Mouse (Mus musculus): ENCODE results near the gene 1190002N15Rik. TPM values are rescaled to one million over a fixed set of nuclear protein-coding genes. Genes with fewer than 3 reads are reported as not detected.
A peak's percentile ranks its signal among the peaks of the same experiment; 100 is the strongest.

Gene 1190002N15Rik
- 22.2 and 43.8 TPM in 2 replicates for polyA plus RNA-seq (2016; fragmentation: Nextera tagmentation; extraction: Ambion mirVana)

DNA sequence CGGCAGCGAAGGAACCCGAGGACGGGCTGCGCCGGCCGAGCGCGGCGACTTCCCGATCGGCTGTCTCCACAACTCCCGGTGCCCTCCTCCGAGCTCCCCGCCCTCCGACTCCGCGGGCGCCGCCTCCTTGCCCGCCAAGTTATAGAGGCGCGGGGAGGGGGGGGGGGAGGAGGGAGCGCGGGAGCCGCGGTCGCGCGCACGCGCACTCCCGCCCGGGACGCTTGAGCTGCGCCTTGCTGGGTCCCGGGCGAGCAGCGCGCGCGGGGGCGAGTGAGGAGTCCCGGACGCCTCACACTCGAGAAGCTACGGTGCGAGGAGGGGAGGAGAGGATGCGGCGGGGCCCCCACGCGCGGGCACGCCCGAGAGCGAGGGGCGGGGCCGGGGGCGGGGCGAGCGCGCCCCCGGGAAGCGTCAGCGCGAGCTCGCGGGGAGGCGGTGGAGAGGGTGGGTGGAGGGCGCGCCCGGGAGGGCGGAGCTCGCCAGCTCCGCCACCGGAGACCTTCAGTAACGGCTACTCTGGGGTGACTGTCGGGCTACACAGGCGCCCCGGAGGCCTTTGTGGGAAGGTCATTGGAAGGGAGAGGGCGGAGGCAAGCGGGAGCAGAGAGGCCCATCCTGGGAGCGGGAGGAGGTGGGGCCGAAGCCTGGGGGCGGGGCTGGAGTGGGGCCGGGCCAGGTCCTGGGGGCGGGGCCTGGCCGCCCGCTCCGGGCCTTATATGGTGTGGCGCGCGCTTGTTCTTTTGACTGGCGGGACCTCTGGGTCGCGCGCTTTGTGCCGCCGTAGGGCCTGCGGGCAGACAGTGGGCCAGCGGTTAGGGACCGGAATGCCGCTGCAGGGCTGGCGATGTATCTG lies at the start of gene 1190002N15Rik:
TSS of gene 1190002N15Rik (minus strand) at position 112 of the 853 bp plus-strand sequence.
- Histone ChIP-seq H3K4me3 (replicated peaks) (peak within 1 kb of the TSS; percentile 74), H3K9ac (replicated peaks) (peak within 1 kb of the TSS; percentile 85), H3K9me3 (no peaks in the 10 kb centered on the region), H3K27ac (peak within 1 kb of the TSS; percentile 97), H3K27me3 (no peaks in the 10 kb centered on the region), H3K4me2 (peak within 1 kb of the TSS; percentile 81), H3K4me1 (replicated peaks) (peaks cover 18% of the 10 kb centered on the region), H3K36me3 (no peaks in the 10 kb centered on the region)
- WGBS: under 1% methylated on average over 51 of the region's 104 CpGs
- peak; percentile 92 for ATAC-seq (ENCODE audit: insufficient number of reproducible peaks, insufficient read depth, low FRiP score, low TSS enrichment, low read depth)

DNA sequence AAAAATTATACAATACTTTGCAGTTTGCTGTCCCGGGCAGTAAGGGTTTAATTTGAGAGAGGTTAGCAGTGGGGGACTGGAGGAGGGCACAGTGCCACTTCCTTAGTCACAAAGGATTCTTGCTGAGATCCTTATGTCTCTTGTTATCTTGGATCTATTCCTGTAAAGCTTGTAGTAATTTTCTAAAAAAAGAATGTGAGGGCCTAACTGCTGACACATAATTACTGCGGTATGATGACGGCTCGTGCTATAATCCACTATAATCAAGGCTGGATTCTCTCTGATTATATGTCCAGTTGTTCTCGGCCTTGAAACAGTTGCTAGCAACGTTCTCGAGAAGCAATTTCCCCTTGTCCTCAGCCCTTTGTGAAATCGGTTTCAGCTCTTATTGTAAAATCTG lies 44.4 kb upstream of the 1190002N15Rik start:
- H3K27me3 ChIP-seq: no peaks in the 10 kb centered on the region
- no peak overlapping the region for H3K4me3 ChIP-seq (replicated peaks)
- H3K9me3 ChIP-seq: no peaks in the 10 kb centered on the region
- no peak overlapping the region for H3K27ac ChIP-seq
- H3K4me1 ChIP-seq (replicated peaks): no peaks in the 10 kb centered on the region
- H3K4me2 ChIP-seq: no peak overlapping the region
- 73% methylated on average over 8 of the region's 8 CpGs for WGBS
- no peaks in the 10 kb centered on the region for H3K36me3 ChIP-seq
- no peak for ATAC-seq (ENCODE audit: insufficient number of reproducible peaks, insufficient read depth, low FRiP score, low TSS enrichment, low read depth)
- no peak overlapping the region for H3K9ac ChIP-seq (replicated peaks)

DNA sequence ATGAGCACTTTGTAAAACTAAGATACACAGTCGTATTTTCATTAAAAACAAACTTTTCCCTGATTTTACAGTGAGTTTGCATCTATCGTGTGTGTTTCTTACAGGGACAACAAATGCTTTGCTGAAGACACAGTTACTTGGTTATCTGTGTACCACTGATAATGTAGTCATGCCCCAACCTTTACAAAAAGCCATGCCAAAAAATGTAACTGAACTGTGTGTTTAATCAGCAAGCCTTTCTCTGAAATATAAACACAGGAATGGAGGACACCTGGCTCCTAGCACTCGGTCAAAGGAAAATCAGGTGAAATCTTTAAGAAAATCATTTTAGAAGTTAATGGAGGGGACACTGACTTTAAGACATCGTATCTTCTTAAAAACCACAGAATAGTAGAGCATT lies 43.8 kb upstream of the 1190002N15Rik start:
- no peaks in the 10 kb centered on the region for H3K9me3 ChIP-seq
- H3K4me2 ChIP-seq: no peak overlapping the region
- no peaks in the 10 kb centered on the region for H3K4me1 ChIP-seq (replicated peaks)
- H3K27ac ChIP-seq: no peak overlapping the region
- no peaks in the 10 kb centered on the region for H3K36me3 ChIP-seq
- no peak for ATAC-seq (ENCODE audit: insufficient number of reproducible peaks, insufficient read depth, low FRiP score, low TSS enrichment, low read depth)
- WGBS: 94% methylated on average over 4 of the region's 4 CpGs
- no peak overlapping the region for H3K9ac ChIP-seq (replicated peaks)
- no peaks in the 10 kb centered on the region for H3K27me3 ChIP-seq
- H3K4me3 ChIP-seq (replicated peaks): no peak overlapping the region

DNA sequence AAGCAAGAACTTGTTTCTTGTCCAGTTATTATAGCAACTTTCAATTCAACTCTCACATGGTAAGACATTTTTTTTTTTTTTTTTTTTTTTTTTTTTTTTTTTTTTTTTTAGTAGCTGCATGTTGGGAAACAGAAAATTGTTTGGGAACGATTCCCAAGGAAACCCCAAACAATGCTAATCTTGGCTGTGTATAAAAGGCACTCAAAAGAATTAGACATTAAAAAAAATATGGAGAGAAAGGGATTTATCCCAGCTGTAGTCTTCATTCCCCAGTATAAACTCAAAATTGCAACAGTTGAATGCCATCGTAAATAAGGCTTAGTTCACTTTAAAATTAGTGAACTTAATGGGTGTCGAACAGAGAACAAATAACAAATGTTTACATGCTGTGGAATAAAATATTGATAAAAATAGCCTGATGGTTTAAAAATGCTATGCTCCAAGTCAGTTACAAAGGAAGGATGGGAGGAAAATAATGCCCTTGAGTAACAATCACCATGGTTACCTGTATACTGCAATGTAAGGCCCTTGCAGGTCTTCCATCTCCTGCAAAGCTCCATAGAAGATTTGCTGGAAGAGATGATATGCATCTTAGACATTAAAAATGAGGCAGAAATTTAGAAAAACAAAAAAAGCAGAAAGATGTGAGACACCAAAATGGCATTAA lies 42.3 kb upstream of the 1190002N15Rik start:
- Histone ChIP-seq H3K9me3 (no peaks in the 10 kb centered on the region), H3K27me3 (no peaks in the 10 kb centered on the region), H3K9ac (replicated peaks) (no peak overlapping the region), H3K27ac (no peak overlapping the region), H3K4me3 (replicated peaks) (no peak overlapping the region), H3K4me1 (replicated peaks) (no peaks in the 10 kb centered on the region), H3K36me3 (no peaks in the 10 kb centered on the region), H3K4me2 (no peak overlapping the region)
- WGBS: 80% methylated on average over 3 of the region's 3 CpGs
- ATAC-seq (ENCODE audit: insufficient number of reproducible peaks, insufficient read depth, low FRiP score, low TSS enrichment, low read depth): no peak

DNA sequence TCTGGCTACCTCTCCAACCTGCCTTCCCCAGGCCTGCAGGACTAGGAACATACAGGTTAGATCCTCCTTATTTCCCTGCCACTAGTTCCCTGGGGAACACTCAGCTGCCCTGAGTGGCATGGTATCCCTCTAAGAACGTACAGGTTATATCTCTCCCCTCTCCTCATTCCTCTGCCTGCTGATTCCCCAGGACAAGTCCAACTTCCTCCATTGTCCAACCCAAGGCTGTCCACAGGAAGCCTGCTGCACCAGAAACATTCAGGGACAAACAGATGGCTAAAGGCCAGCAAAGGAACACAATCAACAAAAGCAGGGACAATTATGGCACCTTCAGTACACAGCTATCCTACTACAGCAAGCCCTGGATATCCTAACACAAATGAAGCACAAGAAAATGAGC lies 33.9 kb upstream of the 1190002N15Rik start:
- Histone ChIP-seq H3K27me3 (no peaks in the 10 kb centered on the region), H3K4me2 (no peak overlapping the region), H3K27ac (no peak overlapping the region), H3K9me3 (peaks cover 7% of the 10 kb centered on the region; the same call in 1 of the 2 replicates), H3K9ac (replicated peaks) (no peak overlapping the region), H3K4me1 (replicated peaks) (no peaks in the 10 kb centered on the region), H3K4me3 (replicated peaks) (no peak overlapping the region), H3K36me3 (no peaks in the 10 kb centered on the region)
- no peak for ATAC-seq (ENCODE audit: insufficient number of reproducible peaks, insufficient read depth, low FRiP score, low TSS enrichment, low read depth)
- WGBS: 63% methylated on average over 1 of the region's 1 CpGs

DNA sequence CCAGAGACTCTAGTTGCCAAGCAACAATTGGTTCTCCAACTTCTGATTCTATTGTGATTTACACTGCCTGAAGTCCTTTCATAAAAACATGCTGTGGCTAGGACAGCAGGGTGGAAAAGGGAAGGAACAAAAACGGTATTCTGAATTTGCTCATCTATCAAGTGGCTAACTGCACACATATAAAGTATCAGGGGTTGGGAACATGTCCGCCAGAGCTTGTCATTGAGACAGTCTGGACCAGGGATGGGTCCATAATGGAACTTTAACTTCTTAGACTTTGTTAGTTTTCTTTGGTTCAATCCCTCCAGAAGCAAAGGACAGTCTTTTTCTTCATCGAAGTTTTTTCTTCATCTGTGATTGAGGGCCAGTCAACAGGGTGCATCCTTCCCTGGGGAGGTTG lies 30.5 kb upstream of the 1190002N15Rik start:
- no peaks in the 10 kb centered on the region for H3K4me1 ChIP-seq (replicated peaks)
- peaks cover 1% of the 10 kb centered on the region; the same call in 1 of the 2 replicates for H3K9me3 ChIP-seq
- no peak for ATAC-seq (ENCODE audit: insufficient number of reproducible peaks, insufficient read depth, low FRiP score, low TSS enrichment, low read depth)
- H3K27me3 ChIP-seq: no peaks in the 10 kb centered on the region
- no peak overlapping the region for H3K27ac ChIP-seq
- 83% methylated on average over 3 of the region's 3 CpGs for WGBS
- H3K9ac ChIP-seq (replicated peaks): no peak overlapping the region
- H3K4me3 ChIP-seq (replicated peaks): no peak overlapping the region
- H3K36me3 ChIP-seq: no peaks in the 10 kb centered on the region
- H3K4me2 ChIP-seq: no peak overlapping the region

DNA sequence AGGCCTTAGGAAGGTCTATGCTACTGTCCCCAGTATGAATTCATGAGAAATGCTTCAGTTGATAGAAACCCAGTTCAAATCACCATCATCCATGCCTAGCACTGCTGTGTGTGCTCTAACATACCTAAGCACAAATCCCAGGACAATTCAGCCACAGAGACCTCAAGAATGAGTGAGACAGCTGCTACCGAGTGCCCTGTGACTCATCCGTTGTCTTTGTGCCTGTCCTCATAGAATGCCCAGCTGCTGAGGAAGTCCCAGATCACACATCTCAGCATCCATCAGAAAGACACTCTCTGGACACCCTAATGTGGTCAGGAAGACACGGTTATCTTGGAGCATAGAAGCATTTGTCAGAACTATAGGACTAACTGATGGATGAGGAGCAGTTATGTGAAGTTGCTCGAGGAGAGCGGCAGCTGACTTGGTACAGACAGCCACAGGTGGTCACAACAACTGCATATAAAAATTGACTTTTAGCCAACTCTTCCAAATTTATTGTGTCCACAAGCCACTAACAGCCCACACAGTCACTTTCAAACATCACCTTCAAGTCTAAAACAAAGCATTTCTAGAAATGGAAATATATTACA lies 29.9 kb upstream of the 1190002N15Rik start:
- ATAC-seq (ENCODE audit: insufficient number of reproducible peaks, insufficient read depth, low FRiP score, low TSS enrichment, low read depth): no peak
- Histone ChIP-seq H3K36me3 (no peaks in the 10 kb centered on the region), H3K4me3 (replicated peaks) (no peak overlapping the region), H3K27me3 (no peaks in the 10 kb centered on the region), H3K4me1 (replicated peaks) (no peaks in the 10 kb centered on the region), H3K9ac (replicated peaks) (no peak overlapping the region), H3K9me3 (no peaks in the 10 kb centered on the region), H3K4me2 (no peak overlapping the region), H3K27ac (no peak overlapping the region)
- 84% methylated on average over 5 of the region's 5 CpGs for WGBS

DNA sequence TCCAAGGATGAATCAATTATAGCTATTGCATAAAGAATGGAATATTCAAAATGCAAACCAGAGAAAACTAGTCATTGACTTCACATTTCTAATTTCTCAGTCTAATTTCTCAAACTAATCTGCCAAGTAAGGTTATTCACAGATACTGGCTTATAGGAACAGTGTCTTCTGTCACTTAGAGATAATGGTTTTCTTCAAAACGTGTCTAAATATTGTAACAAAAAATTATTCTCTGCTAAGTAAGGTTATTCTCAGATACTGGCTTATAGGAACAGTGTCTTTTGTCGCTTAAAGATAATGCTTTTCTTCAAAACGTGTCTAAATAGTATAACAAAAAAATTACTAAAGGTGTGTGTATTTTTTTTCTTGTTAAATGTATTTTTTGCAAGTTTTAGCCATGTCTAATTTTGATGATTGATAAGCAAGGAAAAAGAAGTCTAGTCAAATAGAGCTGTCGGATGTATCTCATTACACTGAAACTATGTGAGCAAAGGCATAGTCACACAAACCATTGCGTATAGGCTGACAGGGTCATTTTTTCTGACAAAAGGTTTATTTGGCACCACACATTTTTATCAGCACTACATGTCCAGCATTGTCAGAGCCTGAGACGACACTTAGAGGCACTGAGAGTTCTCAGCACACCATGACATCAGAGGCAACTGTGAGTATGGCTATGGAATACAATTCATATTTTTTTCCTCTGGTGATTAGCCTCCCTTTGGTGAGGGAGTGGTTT lies 19.1 kb upstream of the 1190002N15Rik start:
- no peak for ATAC-seq (ENCODE audit: insufficient number of reproducible peaks, insufficient read depth, low FRiP score, low TSS enrichment, low read depth)
- WGBS: 79% methylated on average over 6 of the region's 6 CpGs

DNA sequence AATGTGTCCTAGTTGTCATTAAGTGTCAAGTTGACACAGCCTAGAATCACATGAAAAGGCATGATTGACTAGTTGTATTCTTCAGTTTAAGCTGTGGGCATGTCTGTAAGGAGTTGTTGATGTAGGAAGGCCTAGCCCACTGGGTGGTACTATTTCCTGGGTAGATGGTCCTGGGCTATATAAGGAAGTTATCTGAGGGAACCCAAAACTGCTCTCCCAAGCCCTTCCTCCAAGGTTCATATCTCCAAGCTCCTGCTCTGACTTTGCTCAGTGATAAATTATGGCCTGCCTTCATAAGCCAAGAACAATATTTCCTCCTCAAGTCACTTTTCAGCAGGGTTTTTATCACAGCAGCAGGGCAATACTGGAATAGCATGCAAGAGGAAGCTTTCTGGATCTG lies 18.4 kb upstream of the 1190002N15Rik start:
- H3K4me3 ChIP-seq (replicated peaks): no peak overlapping the region
- H3K4me2 ChIP-seq: no peak overlapping the region
- no peaks in the 10 kb centered on the region for H3K27me3 ChIP-seq
- H3K4me1 ChIP-seq (replicated peaks): no peaks in the 10 kb centered on the region
- H3K9ac ChIP-seq (replicated peaks): no peak overlapping the region
- no peak for ATAC-seq (ENCODE audit: insufficient number of reproducible peaks, insufficient read depth, low FRiP score, low TSS enrichment, low read depth)
- no peaks in the 10 kb centered on the region for H3K36me3 ChIP-seq
- no peaks in the 10 kb centered on the region for H3K9me3 ChIP-seq
- H3K27ac ChIP-seq: no peak overlapping the region

More for the DNA sequence above, 19.1 kb upstream of the 1190002N15Rik start:
- Histone ChIP-seq H3K4me3 (replicated peaks) (no peak overlapping the region), H3K4me2 (no peak overlapping the region), H3K9me3 (no peaks in the 10 kb centered on the region), H3K27me3 (no peaks in the 10 kb centered on the region), H3K9ac (replicated peaks) (no peak overlapping the region), H3K36me3 (no peaks in the 10 kb centered on the region), H3K4me1 (replicated peaks) (no peaks in the 10 kb centered on the region), H3K27ac (no peak overlapping the region)

DNA sequence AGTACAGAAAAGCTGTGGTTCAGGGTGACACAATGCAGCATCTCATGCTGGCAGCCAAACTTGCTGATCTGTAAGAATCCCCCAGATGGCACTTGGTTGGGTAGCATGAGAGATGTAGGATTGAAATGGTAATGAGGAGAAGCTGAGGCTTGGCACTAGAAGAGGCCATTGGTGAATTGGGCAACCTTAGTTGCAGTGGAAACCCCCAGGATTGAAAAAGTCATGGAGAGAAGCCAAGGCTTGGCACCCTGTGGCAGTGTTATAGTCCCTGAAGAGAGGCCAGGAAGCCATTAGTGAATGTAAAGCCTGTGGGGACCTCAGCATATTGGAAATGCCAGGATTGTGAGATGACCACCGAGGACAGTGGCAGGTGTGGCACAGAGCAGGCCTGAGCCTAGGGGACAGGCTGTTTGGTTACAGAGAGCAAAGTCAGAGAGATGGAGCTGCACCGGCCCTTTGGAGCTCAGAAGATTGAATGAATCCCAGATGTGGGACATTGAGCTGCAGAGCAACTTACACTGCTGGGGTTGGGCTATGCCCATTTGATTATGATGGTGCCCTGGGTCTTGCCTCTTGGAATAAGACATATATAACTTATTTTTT lies 12.7 kb upstream of the 1190002N15Rik start:
- Histone ChIP-seq H3K27ac (no peak overlapping the region), H3K36me3 (no peaks in the 10 kb centered on the region), H3K9me3 (0 out of 2 replicates have a peak, but pooled peaks cover 4% of the 10 kb centered on the region), H3K9ac (replicated peaks) (no peak overlapping the region), H3K4me3 (replicated peaks) (no peak overlapping the region), H3K4me2 (no peak overlapping the region), H3K27me3 (no peaks in the 10 kb centered on the region), H3K4me1 (replicated peaks) (no peaks in the 10 kb centered on the region)
- 70% methylated on average over 2 of the region's 2 CpGs for WGBS
- ATAC-seq (ENCODE audit: insufficient number of reproducible peaks, insufficient read depth, low FRiP score, low TSS enrichment, low read depth): no peak

Data from limb, embryonic 12.5 days (tissue).